Mouse (Mus musculus) CD4-positive helper T cell, adult 2 months (primary cell): Measurements from ENCODE around the gene Timp4.
"Not testable (repeated sequence)": the region's sequence is repeated elsewhere in the genome, so short reads cannot be mapped to it uniquely, and the experiment has no call there.

Experiments
- DNase-seq: peaks from one replicate; pipeline ENCODE4 v3.0.0-alpha.2; 2012; ENCODE audit warnings: low read depth, missing footprints, low spot score

The Timp4 gene

GRCm38 (mm10) chr6:115255171-115255570 is 3.2 kb upstream of the Timp4 start:
- no peak for DNase-seq

GRCm38 (mm10) chr6:115251531-115251985 is 447 bp downstream of the Timp4 start:
- DNase-seq, result no peak

GRCm38 (mm10) chr6:115245500-115246058 is 6.4 kb downstream of the Timp4 start:
- DNase-seq, result no peak

GRCm38 (mm10) chr6:115244222-115244621 is 7.8 kb downstream of the Timp4 start:
- no peak for DNase-seq

- DNase-seq, result no peak
Measured at GRCm38 (mm10) chr6:115241939-115242338, 10.1 kb downstream of the Timp4 start.

- no peak for DNase-seq
Measured at GRCm38 (mm10) chr6:115241131-115241699, 10.8 kb downstream of the Timp4 start.

- DNase-seq, result not testable (repeated sequence)
Measured at GRCm38 (mm10) chr6:115240431-115240830, 11.6 kb downstream of the Timp4 start.

- no peak for DNase-seq
Measured at GRCm38 (mm10) chr6:115239335-115239734, 12.7 kb downstream of the Timp4 start.

GRCm38 (mm10) chr6:115238031-115239027 is 13.7 kb downstream of the Timp4 start:
- no peak for DNase-seq

- DNase-seq, result no peak
Measured at GRCm38 (mm10) chr6:115232562-115232961, 19.4 kb downstream of the Timp4 start.

- DNase-seq, result no peak
Measured at GRCm38 (mm10) chr6:115231836-115232235, 20.2 kb downstream of the Timp4 start.

- DNase-seq, result no peak
Measured at GRCm38 (mm10) chr6:115230557-115230956, 21.4 kb downstream of the Timp4 start.

- peak; percentile 64 for DNase-seq
Measured at GRCm38 (mm10) chr6:115227529-115227928, 24.5 kb downstream of the Timp4 start.

- DNase-seq, result no peak
Measured at GRCm38 (mm10) chr6:115227043-115227442, 25.0 kb downstream of the Timp4 start, which contains the start of gene Gm17482. Gm17482 (plus strand) TSS chr6:115227343.

- DNase-seq, result no peak
Measured at GRCm38 (mm10) chr6:115225519-115225918, 26.5 kb downstream of the Timp4 start.

GRCm38 (mm10) chr6:115221215-115221641 is 30.8 kb downstream of the Timp4 start:
- no peak for DNase-seq

- no peak for DNase-seq
Measured at GRCm38 (mm10) chr6:115213129-115213528, 38.9 kb downstream of the Timp4 start.

GRCm38 (mm10) chr6:115212132-115212903 is 39.7 kb downstream of the Timp4 start:
- no peak for DNase-seq

- DNase-seq, result no peak
Measured at GRCm38 (mm10) chr6:115210820-115211219, 41.2 kb downstream of the Timp4 start.

GRCm38 (mm10) chr6:115210187-115210586 is 41.8 kb downstream of the Timp4 start:
- no peak for DNase-seq

GRCm38 (mm10) chr6:115203029-115203428 is 49.0 kb downstream of the Timp4 start:
- DNase-seq, result no peak
